Mouse (Mus musculus): ENCODE data around the gene Mapkap1. TPM values are rescaled to one million over a fixed set of nuclear protein-coding genes. Genes with fewer than 3 reads are reported as not detected.

Mapkap1 gene
- polyA plus RNA-seq, 1 experiment = 52.1 TPM

DNA sequence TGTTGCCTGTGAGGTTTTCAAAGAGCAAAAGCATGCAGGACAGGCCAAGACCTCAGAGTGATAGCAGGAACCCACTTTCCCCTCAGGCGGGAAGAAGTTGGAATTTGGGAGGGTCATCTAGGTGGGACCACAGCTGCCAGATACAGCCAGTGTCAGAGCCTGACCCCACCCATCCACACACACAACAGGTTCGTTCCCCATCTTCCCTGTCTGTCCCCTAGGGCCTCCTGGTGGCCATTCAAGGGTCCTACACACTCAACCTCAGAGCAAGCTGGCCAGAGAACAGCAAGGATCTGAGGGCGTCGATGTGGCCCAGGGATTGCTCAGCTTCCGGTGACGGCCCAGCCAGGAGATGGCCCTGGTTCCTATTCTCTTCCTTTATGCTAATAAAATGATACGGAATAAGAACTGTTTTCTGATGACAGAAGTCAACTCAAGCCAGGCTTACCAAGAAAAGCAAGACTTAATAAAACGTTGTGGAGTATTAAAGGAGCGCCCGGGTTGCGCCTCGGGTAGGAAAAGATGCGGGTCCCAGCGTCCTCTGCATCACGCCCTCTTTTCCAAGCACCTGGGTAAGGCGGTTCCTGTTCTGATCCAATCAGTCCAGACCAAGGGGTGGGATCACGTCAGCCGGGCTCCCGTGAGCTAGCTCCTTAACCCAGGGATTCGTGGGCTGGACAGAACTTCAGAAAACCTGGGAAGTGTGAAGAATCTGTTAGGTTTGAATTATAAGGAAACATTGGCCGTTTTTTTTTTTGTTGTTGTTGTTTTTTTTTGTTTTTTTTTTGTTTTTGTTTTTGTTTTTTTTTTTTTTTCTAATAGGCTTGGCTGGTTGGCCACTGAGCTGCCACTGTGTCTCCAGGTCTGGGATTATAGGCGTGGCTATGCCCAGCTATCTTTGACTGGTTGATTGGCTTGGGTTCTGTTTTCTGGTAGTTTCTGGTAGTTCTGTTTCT, 238.3 kb downstream of the Mapkap1 start:
- Histone ChIP-seq H3K4me1 (ENCODE audit: control insufficient read depth, insufficient read depth, low read length) (peaks cover 16% of the 10 kb centered on the region), H3K27ac (ENCODE audit: control insufficient read depth, insufficient read depth, low read depth, low read length) (no peak overlapping the region), H3K27me3 (ENCODE audit: control insufficient read depth, insufficient read depth, low read length) (no peaks in the 10 kb centered on the region), H3K4me3 (ENCODE audit: control insufficient read depth, low read depth, low read length) (no peak overlapping the region; the same call in 1 of the 2 replicates), H3K36me3 (ENCODE audit: control insufficient read depth, insufficient read depth, low read length) (no peaks in the 10 kb centered on the region)
- TF ChIP-seq CTCF (IDR thresholded peaks at IDR 0.05; ENCODE audit: control insufficient read depth, insufficient read depth, insufficient replicate concordance, low read depth, low read length) = peak; percentile 69; the same call in 1 of the 2 replicates
- TF ChIP-seq POLR2A (IDR thresholded peaks at IDR 0.05; ENCODE audit: control insufficient read depth, low read depth, low read length) = no peak

DNA sequence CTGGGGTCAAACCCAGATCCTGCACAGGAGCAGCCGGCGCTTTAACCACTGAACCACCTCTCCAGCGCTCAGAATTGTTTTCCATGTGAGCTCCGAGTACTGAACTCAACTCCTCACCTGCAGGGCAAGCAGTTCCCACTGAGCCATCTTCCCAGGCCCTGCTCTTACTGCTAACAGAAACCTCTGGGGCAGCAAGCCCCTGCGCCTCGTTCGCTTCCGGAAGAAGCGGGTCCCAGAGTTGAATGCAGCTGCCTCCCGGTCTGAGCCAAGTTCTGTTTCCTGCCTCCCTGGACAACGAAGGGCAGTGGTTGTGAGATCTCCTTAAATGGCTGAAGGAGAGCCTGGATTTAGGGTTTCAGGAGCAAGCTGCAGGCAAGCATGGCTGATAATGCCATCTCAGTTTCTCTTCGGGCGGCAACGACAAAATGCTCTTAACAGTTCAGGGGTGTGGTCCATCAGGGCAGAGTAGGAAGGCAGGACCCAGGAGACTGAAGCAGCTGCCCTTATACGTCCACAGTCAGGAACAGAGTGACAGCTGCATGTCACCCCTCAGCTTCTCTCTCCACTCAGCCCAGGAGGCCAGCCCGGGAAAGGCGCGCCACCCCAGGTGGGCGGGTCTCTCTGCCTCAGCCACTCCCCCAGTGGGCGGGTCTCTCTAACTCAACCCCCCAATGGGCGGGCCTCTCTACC, 239.4 kb downstream of the Mapkap1 start:
- Histone ChIP-seq H3K36me3 (ENCODE audit: control insufficient read depth, insufficient read depth, low read length) (no peaks in the 10 kb centered on the region), H3K27me3 (ENCODE audit: control insufficient read depth, insufficient read depth, low read length) (no peaks in the 10 kb centered on the region), H3K27ac (ENCODE audit: control insufficient read depth, insufficient read depth, low read depth, low read length) (no peak overlapping the region), H3K4me3 (ENCODE audit: control insufficient read depth, low read depth, low read length) (peak overlapping the region; percentile 80), H3K4me1 (ENCODE audit: control insufficient read depth, insufficient read depth, low read length) (peaks cover 16% of the 10 kb centered on the region)
- TF ChIP-seq CTCF (IDR thresholded peaks at IDR 0.05; ENCODE audit: control insufficient read depth, insufficient read depth, insufficient replicate concordance, low read depth, low read length) (no peak), POLR2A (IDR thresholded peaks at IDR 0.05; ENCODE audit: control insufficient read depth, low read depth, low read length) (no peak; the same call in 1 of the 2 replicates)

DNA sequence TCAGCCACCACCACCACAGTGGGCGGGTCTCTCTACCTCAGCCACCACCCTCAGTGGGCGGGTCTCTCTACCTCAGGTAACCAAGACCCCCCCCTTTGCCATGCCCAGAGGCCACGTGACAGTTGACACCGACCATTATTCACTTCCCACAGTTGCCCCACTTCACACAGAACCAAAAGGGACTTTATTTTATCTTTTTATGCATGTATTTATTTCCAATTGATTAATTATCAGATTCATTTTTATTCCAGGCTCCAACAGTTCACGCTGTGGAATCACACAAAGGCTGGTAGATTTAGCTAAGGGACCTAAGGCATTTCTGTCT, 239.9 kb downstream of the Mapkap1 start:
- H3K36me3 ChIP-seq (ENCODE audit: control insufficient read depth, insufficient read depth, low read length) = no peaks in the 10 kb centered on the region
- no peaks in the 10 kb centered on the region for H3K27me3 ChIP-seq (ENCODE audit: control insufficient read depth, insufficient read depth, low read length)
- TF ChIP-seq POLR2A (IDR thresholded peaks at IDR 0.05; ENCODE audit: control insufficient read depth, low read depth, low read length) (no peak), CTCF (IDR thresholded peaks at IDR 0.05; ENCODE audit: control insufficient read depth, insufficient read depth, insufficient replicate concordance, low read depth, low read length) (no peak)
- H3K4me1 ChIP-seq (ENCODE audit: control insufficient read depth, insufficient read depth, low read length) = peaks cover 16% of the 10 kb centered on the region
- no peak overlapping the region for H3K27ac ChIP-seq (ENCODE audit: control insufficient read depth, insufficient read depth, low read depth, low read length)
- H3K4me3 ChIP-seq (ENCODE audit: control insufficient read depth, low read depth, low read length) = peak overlapping the region; percentile 80

DNA sequence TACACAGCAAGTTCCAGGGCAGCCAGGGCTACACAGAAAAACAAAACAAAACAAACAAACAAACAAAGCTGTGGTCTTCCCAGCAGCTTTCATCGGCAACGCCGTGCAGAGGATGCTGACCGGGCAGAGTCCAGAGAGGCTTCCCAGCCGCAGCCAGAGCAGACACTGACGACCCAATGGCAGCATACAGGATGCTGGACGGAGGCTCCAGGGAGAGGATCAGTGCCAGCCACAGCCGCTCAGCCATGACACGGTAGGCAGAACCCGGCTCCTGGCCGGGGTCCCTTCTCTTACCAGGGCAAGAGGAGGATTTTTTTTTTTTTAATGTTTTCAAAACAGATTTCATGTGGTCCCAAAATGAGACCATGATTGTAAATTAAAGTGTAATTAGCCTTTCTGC, 240.8 kb downstream of the Mapkap1 start:
- TF ChIP-seq CTCF (IDR thresholded peaks at IDR 0.05; ENCODE audit: control insufficient read depth, insufficient read depth, insufficient replicate concordance, low read depth, low read length) (no peak), POLR2A (IDR thresholded peaks at IDR 0.05; ENCODE audit: control insufficient read depth, low read depth, low read length) (no peak)
- Histone ChIP-seq H3K27me3 (ENCODE audit: control insufficient read depth, insufficient read depth, low read length) (no peaks in the 10 kb centered on the region), H3K27ac (ENCODE audit: control insufficient read depth, insufficient read depth, low read depth, low read length) (no peak overlapping the region), H3K4me3 (ENCODE audit: control insufficient read depth, low read depth, low read length) (no peak overlapping the region), H3K36me3 (ENCODE audit: control insufficient read depth, insufficient read depth, low read length) (no peaks in the 10 kb centered on the region), H3K4me1 (ENCODE audit: control insufficient read depth, insufficient read depth, low read length) (peaks cover 16% of the 10 kb centered on the region)

DNA sequence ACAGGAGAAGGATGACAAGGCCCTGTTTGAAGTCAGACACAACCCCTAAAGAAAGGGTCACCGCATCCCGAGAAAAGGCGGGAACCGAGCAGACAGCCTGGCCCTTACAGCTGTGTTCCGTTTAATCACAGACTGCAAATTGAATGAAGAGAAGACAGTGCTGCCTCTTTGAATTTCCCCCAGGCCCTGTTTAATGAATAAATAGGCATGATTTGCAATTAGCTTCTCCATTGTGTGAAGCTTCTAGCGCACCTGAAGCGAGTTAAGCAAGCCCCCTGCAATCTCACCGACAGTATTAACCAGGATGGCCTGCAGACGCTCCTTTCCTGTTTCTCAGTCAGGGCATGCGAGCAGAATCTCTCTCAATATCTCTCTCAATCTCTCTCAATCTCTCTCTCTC, 261.2 kb downstream of the Mapkap1 start:
- Histone ChIP-seq H3K27ac (ENCODE audit: control insufficient read depth, insufficient read depth, low read depth, low read length) (no peak overlapping the region), H3K27me3 (ENCODE audit: control insufficient read depth, insufficient read depth, low read length) (no peaks in the 10 kb centered on the region), H3K36me3 (ENCODE audit: control insufficient read depth, insufficient read depth, low read length) (no peaks in the 10 kb centered on the region), H3K4me1 (ENCODE audit: control insufficient read depth, insufficient read depth, low read length) (peaks cover 8% of the 10 kb centered on the region), H3K4me3 (ENCODE audit: control insufficient read depth, low read depth, low read length) (no peak overlapping the region)
- TF ChIP-seq POLR2A (IDR thresholded peaks at IDR 0.05; ENCODE audit: control insufficient read depth, low read depth, low read length) (no peak), CTCF (IDR thresholded peaks at IDR 0.05; ENCODE audit: control insufficient read depth, insufficient read depth, insufficient replicate concordance, low read depth, low read length) (no peak)

DNA sequence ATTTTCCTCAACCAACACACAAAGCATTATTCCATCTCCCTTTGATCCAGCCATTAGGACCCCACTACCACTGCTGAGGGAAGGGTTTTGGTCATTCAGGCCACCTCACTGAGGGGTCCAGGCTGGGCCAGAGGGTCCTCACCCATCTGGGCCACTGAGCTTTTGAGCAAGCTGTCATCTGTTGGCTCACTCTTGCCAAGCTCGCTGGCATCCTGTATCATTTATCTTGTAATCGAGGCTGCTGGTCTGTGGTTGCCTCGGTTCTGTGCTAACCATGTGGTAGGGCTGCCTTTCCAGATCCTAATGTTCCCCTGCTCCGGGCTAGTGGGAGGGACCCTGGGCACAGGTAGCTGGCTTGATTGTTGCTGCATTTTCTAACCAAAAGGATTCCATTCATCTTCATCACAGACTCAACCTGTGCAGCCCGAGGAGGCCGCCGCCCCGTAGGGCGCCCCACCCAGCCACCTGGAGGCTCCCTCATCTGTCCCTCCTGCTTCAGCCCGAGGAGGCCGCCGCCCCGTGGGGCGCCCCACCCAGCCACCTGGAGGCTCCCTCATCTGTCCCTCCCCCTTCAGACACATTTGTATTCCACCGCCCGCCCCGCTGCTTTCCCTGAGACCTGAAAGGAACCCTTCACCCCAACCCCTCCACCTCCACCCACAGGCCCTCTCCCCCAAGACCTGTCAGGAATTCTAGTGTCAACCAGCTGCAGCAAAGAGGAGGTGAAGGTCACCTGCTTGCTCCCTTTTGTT, 262.0 kb downstream of the Mapkap1 start:
- no peak for TF ChIP-seq CTCF (IDR thresholded peaks at IDR 0.05; ENCODE audit: control insufficient read depth, insufficient read depth, insufficient replicate concordance, low read depth, low read length)
- TF ChIP-seq POLR2A (IDR thresholded peaks at IDR 0.05; ENCODE audit: control insufficient read depth, low read depth, low read length) = no peak

More for the DNA sequence above, 262.0 kb downstream of the Mapkap1 start:
- Histone ChIP-seq H3K4me3 (ENCODE audit: control insufficient read depth, low read depth, low read length) (peak overlapping the region; percentile 65), H3K4me1 (ENCODE audit: control insufficient read depth, insufficient read depth, low read length) (peaks cover 8% of the 10 kb centered on the region), H3K27me3 (ENCODE audit: control insufficient read depth, insufficient read depth, low read length) (no peaks in the 10 kb centered on the region), H3K36me3 (ENCODE audit: control insufficient read depth, insufficient read depth, low read length) (no peaks in the 10 kb centered on the region), H3K27ac (ENCODE audit: control insufficient read depth, insufficient read depth, low read depth, low read length) (no peak overlapping the region)
